Mouse (Mus musculus): ENCODE measurements around the gene Casz1. TPM values are rescaled to one million over a fixed set of nuclear protein-coding genes. Genes with fewer than 3 reads are reported as not detected.

Casz1 gene
- total RNA-seq, 2 experiments from 2014 or later: 0.88 to 1.1 TPM

DNA sequence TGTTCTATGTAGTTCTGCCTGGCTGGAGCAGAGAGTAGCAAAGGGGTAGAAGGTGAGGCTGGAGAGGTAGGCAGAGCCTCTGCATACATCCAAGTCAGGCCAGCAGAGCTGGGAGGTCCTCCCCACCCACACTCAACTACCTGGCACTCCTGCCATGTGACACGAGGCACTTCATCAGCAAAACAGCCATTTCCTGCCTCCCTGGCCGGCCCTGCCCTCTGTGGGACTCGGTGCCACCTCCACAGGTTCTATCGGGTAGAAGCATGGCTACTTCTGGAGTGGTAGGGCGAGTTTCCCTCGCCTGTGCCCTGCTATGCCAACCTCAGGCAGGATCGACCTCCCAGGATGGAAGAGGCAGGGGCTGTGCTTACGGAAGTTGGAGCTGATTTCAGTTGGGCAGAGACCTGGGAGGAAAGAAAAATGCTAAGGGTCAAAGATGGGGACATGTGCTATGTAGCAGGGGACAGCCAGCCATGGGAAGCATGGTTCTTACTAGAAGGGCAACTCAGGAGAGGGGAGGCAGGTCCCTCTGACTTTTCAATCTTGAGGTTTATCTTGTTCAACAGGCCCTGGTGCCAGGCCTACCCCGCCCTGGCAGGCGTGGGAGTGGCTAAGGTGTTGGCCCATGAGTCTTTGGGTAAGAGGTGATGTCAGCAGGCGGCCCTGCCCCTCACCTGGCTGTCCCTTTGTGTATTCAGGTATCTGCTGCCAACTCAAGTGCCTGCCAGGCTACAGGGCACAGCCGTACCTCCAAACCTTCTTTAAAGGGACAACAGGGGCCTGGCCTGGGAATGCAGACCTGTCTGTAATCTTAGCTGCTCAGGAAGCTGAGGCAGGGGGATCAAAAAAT is 6.5 kb upstream of the Casz1 start:
- DNase-seq (ENCODE audit: low spot score in 2 of 2): no peak

GRCm38 (mm10) chr4:148803031-148803430 is 1.2 kb upstream of the Casz1 start:
- no peak for DNase-seq (ENCODE audit: low spot score in 2 of 2)

DNA sequence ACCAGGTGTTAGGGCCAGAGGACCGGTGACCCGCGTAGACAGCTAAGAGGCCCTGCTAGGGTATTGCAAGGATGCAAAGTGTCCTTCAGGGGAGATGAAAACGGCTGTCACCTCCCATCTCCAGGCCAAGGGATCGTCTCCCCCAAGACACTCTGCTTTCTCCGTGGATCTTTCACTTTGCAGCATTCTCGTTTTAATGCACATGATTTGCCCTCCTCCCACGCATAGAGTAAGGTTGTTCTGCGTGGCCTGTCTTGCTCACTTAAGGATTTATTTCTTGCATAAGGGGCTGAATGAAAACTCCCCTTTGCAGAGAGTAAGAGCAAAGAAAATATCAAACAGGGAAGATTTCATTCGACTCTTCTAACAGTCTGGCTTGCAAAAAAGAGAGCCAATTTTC is 593 bp upstream of the Casz1 start:
- no peak for DNase-seq (ENCODE audit: low spot score in 2 of 2)

- no peak for DNase-seq (ENCODE audit: low spot score in 2 of 2)
These were observed 541 bp downstream of the Casz1 start for GRCm38 (mm10) chr4:148804780-148805160.

DNA sequence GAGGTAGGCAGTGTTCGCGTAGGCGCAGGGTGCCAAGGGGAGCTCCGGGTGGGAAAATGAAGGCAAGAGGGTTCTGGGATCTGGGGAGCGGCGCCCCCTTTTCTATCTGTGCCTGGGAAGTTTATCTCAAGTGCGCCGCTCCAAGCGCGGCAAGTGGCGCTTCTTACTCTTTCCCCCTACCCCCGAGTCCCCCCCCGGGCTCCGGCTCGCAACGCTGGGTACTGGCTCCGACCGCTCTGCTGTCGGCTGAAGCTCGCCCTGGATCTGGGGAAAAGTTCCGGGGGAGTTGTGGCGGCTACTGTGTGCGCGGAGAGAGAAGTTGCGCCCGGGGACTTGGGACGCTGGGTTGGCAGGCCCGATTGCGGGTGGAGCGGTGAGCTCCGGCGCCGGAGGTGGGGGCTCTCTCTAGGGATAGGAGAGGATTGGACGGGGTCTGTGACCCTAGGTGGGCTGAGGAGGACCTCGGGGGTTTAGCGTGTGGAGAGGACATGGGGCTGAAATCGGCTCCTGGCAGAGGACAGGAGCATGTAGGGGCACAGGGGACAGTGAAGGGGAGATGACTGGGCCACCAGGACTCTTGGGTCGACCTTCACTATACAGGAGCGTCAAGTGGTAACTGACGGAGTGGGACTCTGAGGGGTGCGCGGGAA is 1.1 kb downstream of the Casz1 start:
- DNase-seq (ENCODE audit: low spot score in 2 of 2): no peak

DNA sequence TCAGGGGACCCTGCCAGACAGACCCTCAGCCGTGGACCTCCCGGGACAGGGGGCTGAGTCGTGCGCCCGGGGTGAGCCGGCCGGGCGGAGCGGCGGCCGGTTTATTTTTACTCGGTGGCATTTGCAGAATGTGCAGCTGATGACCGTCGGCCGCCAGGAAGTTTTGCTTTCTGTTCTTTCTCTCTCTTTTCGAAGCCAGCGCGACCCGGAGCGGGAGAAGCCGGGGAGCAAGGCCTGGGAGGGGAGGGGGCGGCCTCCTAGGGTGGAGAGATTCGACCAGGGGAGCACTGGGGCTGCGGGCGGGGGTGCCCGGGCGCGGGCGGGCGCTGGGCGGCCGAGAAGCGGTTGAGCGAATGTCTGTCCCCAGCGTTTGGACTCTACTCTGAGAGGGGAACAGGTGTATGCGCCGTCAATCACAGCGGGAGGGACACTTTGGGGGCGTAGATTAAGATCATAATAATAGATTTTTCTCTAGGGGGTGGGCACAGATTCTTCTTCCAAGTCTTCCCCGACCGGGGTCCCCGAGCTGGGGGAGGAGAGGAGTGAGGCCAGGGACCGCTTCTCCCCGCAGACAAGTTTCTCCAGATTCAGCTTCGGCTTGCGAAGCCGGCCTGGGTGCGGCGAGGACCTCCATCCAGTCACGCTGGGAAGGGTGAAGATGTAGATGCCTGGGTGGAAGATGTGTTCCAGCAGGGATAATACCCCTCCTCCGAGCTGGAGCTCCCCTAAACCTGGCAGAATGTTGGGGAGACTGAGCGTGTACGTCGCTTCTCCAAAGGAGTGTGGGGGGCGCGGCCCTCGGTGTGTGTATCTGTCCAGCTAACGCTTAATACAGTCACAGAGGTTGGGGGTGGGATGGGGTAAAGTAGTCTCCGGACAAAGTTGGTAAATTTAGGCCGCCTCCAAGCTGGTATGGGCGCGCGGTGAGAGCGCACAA is 1.9 kb downstream of the Casz1 start:
- no peak for DNase-seq (ENCODE audit: low spot score in 2 of 2)

DNA sequence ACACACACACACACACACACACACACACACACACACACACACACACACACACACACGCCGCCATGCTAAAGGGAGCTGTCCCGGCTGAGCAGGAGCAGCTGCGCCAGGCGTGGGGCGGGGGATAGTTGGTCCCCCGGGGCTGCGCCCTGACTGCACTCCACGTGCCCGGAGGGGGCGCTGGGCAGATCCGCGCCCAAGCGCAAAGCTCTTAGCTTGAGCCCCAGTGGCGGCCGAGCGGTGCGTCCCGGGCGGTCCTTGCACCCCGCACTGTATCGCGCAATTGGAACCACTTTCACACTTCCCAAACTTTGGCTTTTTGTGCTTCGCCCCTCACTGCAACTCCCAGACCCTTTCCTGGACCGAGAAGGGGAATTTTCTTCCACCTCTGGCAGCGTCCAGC is 2.6 kb downstream of the Casz1 start:
- DNase-seq (ENCODE audit: low spot score in 2 of 2): no peak

DNA sequence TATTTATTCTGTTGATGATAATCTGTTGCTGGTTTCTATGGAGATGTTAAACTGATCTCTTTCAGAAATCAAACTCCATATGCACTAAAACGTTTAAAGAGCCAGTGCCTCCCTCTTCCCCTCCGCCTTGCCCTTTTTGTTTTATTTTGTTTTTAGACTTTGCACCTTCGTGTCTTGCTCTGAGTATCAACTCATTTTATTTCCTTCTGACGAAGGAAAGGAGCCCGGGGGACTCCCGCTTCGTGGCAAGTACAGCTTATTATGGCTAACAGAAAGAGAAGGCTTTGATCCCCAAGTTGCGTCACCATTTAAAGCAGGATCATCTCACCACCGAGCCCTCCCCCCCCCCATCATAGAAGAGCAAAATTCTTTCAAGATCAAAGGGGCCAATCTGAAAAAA is 3.2 kb downstream of the Casz1 start:
- DNase-seq (ENCODE audit: low spot score in 2 of 2): no peak

DNA sequence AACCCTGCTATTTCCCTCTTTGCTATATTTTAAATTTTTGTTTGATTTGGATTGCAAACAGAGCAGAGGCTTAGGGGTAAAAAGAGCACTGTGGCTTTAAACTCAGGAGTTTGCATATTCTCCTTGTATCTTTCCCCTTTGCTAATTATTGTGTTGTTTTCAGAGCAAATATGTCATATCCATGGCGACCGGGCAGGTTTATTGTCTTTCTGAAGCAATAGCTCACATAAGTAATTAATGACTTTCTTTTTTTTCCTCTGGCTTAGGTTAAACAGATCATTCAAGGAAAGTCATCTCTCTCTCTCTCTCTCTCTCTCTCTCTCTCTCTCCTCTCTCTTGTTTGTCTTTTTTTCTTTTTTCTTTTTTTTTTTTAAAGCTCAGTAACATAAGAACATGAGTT is 4.6 kb downstream of the Casz1 start:
- no peak for DNase-seq (ENCODE audit: low spot score in 2 of 2)

GRCm38 (mm10) chr4:148810706-148811105 is 6.5 kb downstream of the Casz1 start:
- DNase-seq (ENCODE audit: low spot score in 2 of 2): no peak

DNA sequence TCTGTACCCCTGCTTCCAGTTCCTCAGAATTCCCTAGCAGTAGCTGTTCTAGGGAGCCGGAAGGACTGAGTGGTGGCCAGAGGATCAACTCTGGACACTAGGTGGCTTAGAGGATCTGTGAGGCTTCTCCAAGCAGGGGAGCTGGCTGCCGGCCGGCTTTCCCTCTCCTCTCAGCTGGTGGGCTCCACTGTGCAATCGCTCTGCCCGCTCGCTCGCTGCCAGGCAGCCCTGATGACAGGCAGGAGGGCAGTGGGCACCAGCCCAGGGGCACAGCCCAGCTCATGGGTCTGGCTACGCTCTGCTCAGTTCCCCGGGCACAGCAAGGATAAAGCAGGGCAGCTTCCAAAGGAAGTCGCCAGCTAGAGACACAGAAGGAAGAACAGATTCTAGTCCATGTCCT is 7.7 kb downstream of the Casz1 start:
- DNase-seq (ENCODE audit: low spot score in 2 of 2): peak; percentile 36 to 59

GRCm38 (mm10) chr4:148813247-148813646 is 9.0 kb downstream of the Casz1 start:
- peak; percentile 52 to 59 for DNase-seq (ENCODE audit: low spot score in 2 of 2)

GRCm38 (mm10) chr4:148816556-148816955 is 12.3 kb downstream of the Casz1 start:
- no peak for DNase-seq (ENCODE audit: low spot score in 2 of 2)

- DNase-seq (ENCODE audit: low spot score in 2 of 2): no peak
These were observed 13.9 kb downstream of the Casz1 start for GRCm38 (mm10) chr4:148818161-148818560.

- no peak for DNase-seq (ENCODE audit: low spot score in 2 of 2)
These were observed 15.9 kb downstream of the Casz1 start for GRCm38 (mm10) chr4:148820171-148820570.

DNA sequence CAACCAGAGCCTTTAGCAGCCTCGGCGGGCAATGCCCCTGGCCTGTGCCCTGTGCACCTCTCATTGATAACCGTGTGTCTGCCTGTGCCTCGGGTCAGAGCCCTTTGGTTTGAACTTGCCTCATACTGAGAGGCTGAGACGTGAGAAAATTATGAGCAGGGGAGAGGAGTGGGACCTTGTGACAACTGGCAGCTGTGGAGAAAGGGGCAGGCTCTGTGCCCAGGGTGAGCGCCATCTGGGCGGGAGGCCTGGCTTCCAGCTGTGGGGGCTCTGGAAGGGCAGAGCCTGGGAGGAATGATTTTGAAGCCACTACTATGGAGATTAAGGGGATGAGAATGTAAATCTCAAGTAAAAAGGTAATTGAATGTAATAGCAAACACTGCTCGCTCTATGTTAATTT is 19.1 kb downstream of the Casz1 start:
- no peak for DNase-seq (ENCODE audit: low spot score in 2 of 2)

DNA sequence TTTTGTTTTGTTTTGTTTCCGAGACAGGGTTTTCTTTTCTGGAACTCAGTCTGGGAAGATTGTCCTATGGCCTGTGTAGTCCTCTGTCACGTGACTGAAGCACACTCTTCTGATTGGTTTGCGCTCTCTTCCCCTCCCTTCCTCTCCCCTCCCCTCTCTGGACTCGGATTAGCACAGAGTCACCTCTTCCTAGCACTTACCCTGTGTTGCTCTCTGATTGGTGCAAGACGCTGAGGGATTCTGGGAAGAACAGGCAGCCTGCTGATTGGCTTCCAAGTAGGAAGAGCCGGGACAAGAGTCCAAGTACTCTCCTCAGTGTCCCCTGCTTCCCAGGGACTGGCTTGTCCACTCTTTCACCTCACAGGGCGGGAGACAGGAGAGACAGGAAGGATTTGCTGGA is 26.1 kb downstream of the Casz1 start:
- DNase-seq (ENCODE audit: low spot score in 2 of 2): no peak

DNA sequence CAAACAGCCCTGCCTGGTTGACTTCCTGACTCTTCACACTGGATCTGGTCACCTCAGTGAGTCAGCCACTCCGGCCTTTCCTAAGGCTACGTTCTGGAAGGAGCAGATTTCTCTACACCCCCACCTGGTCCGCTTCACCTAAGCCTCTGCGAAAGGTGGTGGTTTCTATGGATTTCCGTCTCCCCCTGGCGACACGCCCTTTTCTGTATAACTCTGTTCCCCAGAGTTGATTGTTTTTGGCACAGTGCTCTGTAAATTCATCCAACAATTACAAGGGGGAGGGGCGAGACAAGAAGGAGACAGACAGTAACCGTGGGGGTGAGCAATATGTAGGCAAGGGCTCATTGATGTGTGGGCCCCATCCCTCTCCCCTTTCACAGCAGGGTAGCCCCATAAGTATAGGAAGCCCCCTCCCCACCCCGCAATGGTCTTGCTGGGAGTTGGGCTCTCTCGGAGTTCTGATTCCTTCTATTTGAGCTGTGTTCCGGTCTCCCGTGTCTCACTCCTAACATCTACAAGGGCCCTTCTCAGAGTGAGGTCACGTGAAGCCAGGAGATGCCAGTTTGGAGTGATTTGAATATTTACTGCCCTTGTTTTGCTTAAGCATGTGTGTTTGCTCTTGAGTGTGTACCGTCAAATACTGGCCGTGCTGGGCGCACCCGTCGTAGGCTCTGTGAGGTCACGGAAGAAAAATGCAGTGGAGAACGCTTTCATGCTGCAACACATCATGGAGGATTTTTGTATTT is 29.2 kb downstream of the Casz1 start:
- no peak for DNase-seq (ENCODE audit: low spot score in 2 of 2)

GRCm38 (mm10) chr4:148836391-148836790 is 32.2 kb downstream of the Casz1 start:
- DNase-seq (ENCODE audit: low spot score in 2 of 2): no peak

GRCm38 (mm10) chr4:148837046-148837445 is 32.8 kb downstream of the Casz1 start:
- DNase-seq (ENCODE audit: low spot score in 2 of 2): no peak

DNA sequence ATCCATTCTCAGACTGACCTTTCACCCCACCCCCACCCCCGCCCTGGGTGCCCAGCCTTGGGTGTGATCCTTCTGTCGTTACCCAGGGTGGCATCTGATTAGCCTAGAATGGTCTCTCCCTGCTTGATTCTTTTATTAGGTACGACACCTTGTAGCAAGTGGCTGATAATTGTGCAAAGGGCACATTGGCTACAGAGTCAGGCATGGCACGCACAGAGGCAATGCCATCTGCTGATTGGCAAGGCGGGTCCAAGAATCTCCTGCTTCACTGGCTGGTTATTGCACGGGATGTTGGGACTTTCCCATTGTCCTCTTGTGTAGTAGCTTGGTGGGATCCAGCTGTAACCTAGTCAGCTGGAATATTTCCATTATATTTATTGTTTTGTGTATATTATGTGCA is 33.4 kb downstream of the Casz1 start:
- no peak for DNase-seq (ENCODE audit: low spot score in 2 of 2)
